Mouse (Mus musculus) lung, embryonic 14.5 days (tissue): ENCODE results near the gene Sfi1. TPM values are rescaled to one million over a fixed set of nuclear protein-coding genes. Genes with fewer than 3 reads are reported as not detected.
"Not testable (repeated sequence)": the region's sequence is repeated elsewhere in the genome, so short reads cannot be mapped to it uniquely, and the experiment has no call there.

Experiments
- ATAC-seq: fragments of 200-750 bp; cut with Nextera tagmentation; 2 replicates; pipeline ENCODE4 v1.8.0; 2017; ENCODE audit warnings: mild to moderate bottlenecking, moderate TSS enrichment, moderate library complexity; ENCODE audit not compliant: insufficient read depth
- DNase-seq: peaks from one replicate; pipeline ENCODE4 v3.0.0-alpha.2; 2015
- H3K27ac ChIP-seq: fragments of 300-500 bp; sonication (generic); 2 replicates; pipeline ENCODE4 v1.5.1; 2014; ENCODE audit warnings: low read depth, mild to moderate bottlenecking, moderate library complexity
- H3K27me3 ChIP-seq: fragments of 300-500 bp; sonication (generic); 2 replicates; pipeline ENCODE4 v1.6.1; 2014; ENCODE audit warnings: low read length, control low read depth; ENCODE audit not compliant: insufficient read depth
- H3K36me3 ChIP-seq: fragments of 300-500 bp; sonication (generic); 2 replicates; pipeline ENCODE4 v1.6.1; 2014; ENCODE audit warnings: control low read depth; ENCODE audit not compliant: insufficient read depth
- H3K4me1 ChIP-seq: fragments of 300-500 bp; sonication (generic); 2 replicates; pipeline ENCODE4 v1.6.1; 2014; ENCODE audit warnings: antibody characterized with exemption, control low read depth; ENCODE audit not compliant: insufficient read depth
- H3K4me2 ChIP-seq: fragments of 300-500 bp; sonication (generic); 2 replicates; pipeline ENCODE4 v1.6.1; 2014; ENCODE audit warnings: mild to moderate bottlenecking
- H3K4me3 ChIP-seq: fragments of 300-500 bp; sonication (generic); 2 replicates; pipeline ENCODE4 v1.5.1; 2014; ENCODE audit warnings: low read depth, low read length
- H3K9ac ChIP-seq: fragments of 300-500 bp; sonication (generic); 2 replicates; pipeline ENCODE4 v1.6.1; 2014
- H3K9me3 ChIP-seq: fragments of 300-500 bp; sonication (generic); 2 replicates; pipeline ENCODE4 v1.6.1; 2016; ENCODE audit warnings: low read depth, low read length, control low read depth
- WGBS: fragments of 180-500 bp; shearing (Covaris S2); extraction: QIAGEN DNeasy Blood & Tissue Kit; methylation state at CpG from one replicate; pipeline ENCODE4 v1.1.7; 2014; 5-methylcytosine and 5-hydroxymethylcytosine counted together
- polyA plus RNA-seq: library from polyadenylated mRNA; unstranded; fragments of >200 nt; fragmentation: Nextera tagmentation; extraction: Ambion mirVana; gene quantifications from 2 replicates; pipeline ENCODE4 v1.2.1, GENCODE M21; 2014

The Sfi1 gene
- polyA plus RNA-seq, 1 experiment from 2014 or later, result 10.8 TPM

- not testable (repeated sequence) for DNase-seq, H3K27ac ChIP-seq, H3K27me3 ChIP-seq, H3K9me3 ChIP-seq, H3K4me3 ChIP-seq, H3K9ac ChIP-seq, H3K36me3 ChIP-seq, H3K4me1 ChIP-seq, ATAC-seq, H3K4me2 ChIP-seq
- 70% methylated on average over 6 of the region's 6 CpGs for WGBS
These were observed 12.6 kb downstream of the Sfi1 start for GRCm38 (mm10) chr11:3180510-3181160.

- H3K4me3 ChIP-seq, H3K36me3 ChIP-seq, ATAC-seq, H3K4me1 ChIP-seq, H3K27ac ChIP-seq, DNase-seq, H3K4me2 ChIP-seq, H3K9me3 ChIP-seq, H3K9ac ChIP-seq, H3K27me3 ChIP-seq: not testable (repeated sequence)
- 87% methylated on average over 7 of the region's 7 CpGs for WGBS
These were observed 13.6 kb downstream of the Sfi1 start for GRCm38 (mm10) chr11:3179726-3180092.

- not testable (repeated sequence) for H3K4me2 ChIP-seq, H3K36me3 ChIP-seq, H3K27me3 ChIP-seq, H3K9ac ChIP-seq, H3K9me3 ChIP-seq, DNase-seq, H3K4me3 ChIP-seq, H3K27ac ChIP-seq, ATAC-seq, H3K4me1 ChIP-seq
- WGBS, result 80% methylated on average over 6 of the region's 6 CpGs
These were observed 14.1 kb downstream of the Sfi1 start for GRCm38 (mm10) chr11:3178968-3179725.

GRCm38 (mm10) chr11:3173425-3174318, 19.6 kb downstream of the Sfi1 start:
- H3K36me3 ChIP-seq, H3K4me1 ChIP-seq, H3K4me3 ChIP-seq, H3K27ac ChIP-seq, H3K4me2 ChIP-seq, DNase-seq, H3K9me3 ChIP-seq, H3K9ac ChIP-seq, H3K27me3 ChIP-seq: not testable (repeated sequence)
- peak; percentile 35; the same call in 1 of the 2 replicates for ATAC-seq
- WGBS, result 77% methylated on average over 11 of the region's 11 CpGs

- not testable (repeated sequence) for H3K9me3 ChIP-seq, H3K36me3 ChIP-seq, H3K4me1 ChIP-seq, H3K27me3 ChIP-seq, H3K4me2 ChIP-seq, DNase-seq, H3K9ac ChIP-seq, H3K4me3 ChIP-seq, ATAC-seq, H3K27ac ChIP-seq
- 43% methylated on average over 3 of the region's 6 CpGs for WGBS
These were observed 20.7 kb downstream of the Sfi1 start for GRCm38 (mm10) chr11:3172526-3172925.

GRCm38 (mm10) chr11:3171931-3172330, 21.3 kb downstream of the Sfi1 start:
- not testable (repeated sequence) for H3K27me3 ChIP-seq, H3K27ac ChIP-seq, DNase-seq, H3K4me3 ChIP-seq, H3K4me2 ChIP-seq, ATAC-seq, H3K9me3 ChIP-seq, H3K4me1 ChIP-seq, H3K36me3 ChIP-seq, H3K9ac ChIP-seq
- 68% methylated on average over 1 of the region's 1 CpGs for WGBS

GRCm38 (mm10) chr11:3169042-3169441, 24.2 kb downstream of the Sfi1 start:
- WGBS, result 65% methylated on average over 2 of the region's 2 CpGs
- not testable (repeated sequence) for ATAC-seq, H3K4me3 ChIP-seq, H3K27ac ChIP-seq, H3K4me1 ChIP-seq, H3K36me3 ChIP-seq, DNase-seq, H3K4me2 ChIP-seq, H3K9ac ChIP-seq, H3K27me3 ChIP-seq, H3K9me3 ChIP-seq

- not testable (repeated sequence) for DNase-seq, ATAC-seq, H3K9me3 ChIP-seq, H3K4me1 ChIP-seq, H3K27ac ChIP-seq, H3K27me3 ChIP-seq, H3K36me3 ChIP-seq, H3K9ac ChIP-seq, H3K4me2 ChIP-seq, H3K4me3 ChIP-seq
- 67% methylated on average over 4 of the region's 4 CpGs for WGBS
These were observed 25.7 kb downstream of the Sfi1 start for GRCm38 (mm10) chr11:3167571-3168001.

- ATAC-seq, H3K36me3 ChIP-seq: not testable (repeated sequence)
- 88% methylated on average over 4 of the region's 4 CpGs for WGBS
These were observed 26.1 kb downstream of the Sfi1 start for GRCm38 (mm10) chr11:3167129-3167528.

GRCm38 (mm10) chr11:3166321-3166720, 26.9 kb downstream of the Sfi1 start:
- not testable (repeated sequence) for H3K36me3 ChIP-seq, H3K4me2 ChIP-seq, H3K27ac ChIP-seq, DNase-seq, H3K27me3 ChIP-seq, H3K4me1 ChIP-seq, ATAC-seq, H3K4me3 ChIP-seq, H3K9ac ChIP-seq
- H3K9me3 ChIP-seq, result peaks cover 12% of the 10 kb centered on the region; the same call in 1 of the 2 replicates

More at GRCm38 (mm10) chr11:3167129-3167528, 26.1 kb downstream of the Sfi1 start:
- DNase-seq, H3K27ac ChIP-seq, H3K27me3 ChIP-seq, H3K4me3 ChIP-seq, H3K4me2 ChIP-seq, H3K4me1 ChIP-seq, H3K9ac ChIP-seq: not testable (repeated sequence)
- peaks cover 14% of the 10 kb centered on the region; the same call in 1 of the 2 replicates for H3K9me3 ChIP-seq
